Mouse (Mus musculus) liver, embryonic 18 days (tissue): ENCODE results near the gene Olfr115. TPM values are rescaled to one million over a fixed set of nuclear protein-coding genes. Genes with fewer than 3 reads are reported as not detected.

ENCODE experiments used
- polyA plus RNA-seq: library from polyadenylated mRNA; depleted of rRNA; stranded (reverse); fragments of >200 nt; gene quantifications from 2 replicates; pipeline ENCODE4 v1.2.3, GENCODE M21; 2012; rRNA removed

The Olfr115 gene
- not detected in 2 replicates for polyA plus RNA-seq

DNA sequence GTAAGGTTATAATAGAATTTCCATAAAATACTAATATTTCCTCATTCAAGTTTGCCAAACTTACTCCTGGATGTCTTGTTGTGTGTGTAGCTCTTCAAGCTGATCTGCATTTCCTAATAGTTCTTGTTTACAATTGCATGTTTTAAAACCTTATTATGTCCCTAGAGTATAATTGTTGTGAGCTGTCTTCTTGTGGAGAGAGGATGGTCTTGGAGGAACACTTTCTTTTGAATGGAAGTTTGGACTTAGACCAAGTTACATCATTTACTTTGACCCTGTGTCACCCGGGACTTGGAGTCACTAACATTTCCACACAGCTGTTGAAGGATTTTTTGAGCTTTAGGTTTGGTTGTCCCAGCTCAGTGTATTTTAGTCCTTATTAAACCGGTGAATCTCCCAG lies at the start of gene Olfr115, which contains the start of gene Olfr116:
Gene Olfr115 (minus strand): TSS at position 101 of the 400 bp plus-strand sequence.
Gene Olfr116 (minus strand): TSS at position 191 of the 400 bp plus-strand sequence.

DNA sequence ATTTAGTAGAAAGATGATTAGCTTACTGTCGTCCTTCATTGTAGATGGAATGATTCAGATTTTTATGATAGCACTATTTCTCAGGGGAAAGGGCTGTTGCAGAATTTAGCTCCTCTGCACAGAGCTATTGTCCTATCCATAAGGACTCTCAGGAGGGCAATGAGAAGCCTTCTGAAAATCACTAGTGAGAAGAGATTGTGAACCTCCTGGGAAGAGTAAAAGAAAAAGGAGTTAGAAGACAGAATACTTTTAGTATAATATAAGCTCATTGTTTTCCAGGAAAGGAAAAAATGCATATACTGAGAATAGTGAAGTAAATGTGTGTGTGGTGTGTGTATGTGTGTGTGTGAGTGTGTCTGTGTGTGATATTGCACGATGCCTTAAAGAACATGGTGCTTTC lies 39.8 kb upstream of the Olfr115 start, which contains the start of gene Olfr118:
Gene Olfr118 (plus strand): TSS at position 301 of the 400 bp plus-strand sequence.

DNA sequence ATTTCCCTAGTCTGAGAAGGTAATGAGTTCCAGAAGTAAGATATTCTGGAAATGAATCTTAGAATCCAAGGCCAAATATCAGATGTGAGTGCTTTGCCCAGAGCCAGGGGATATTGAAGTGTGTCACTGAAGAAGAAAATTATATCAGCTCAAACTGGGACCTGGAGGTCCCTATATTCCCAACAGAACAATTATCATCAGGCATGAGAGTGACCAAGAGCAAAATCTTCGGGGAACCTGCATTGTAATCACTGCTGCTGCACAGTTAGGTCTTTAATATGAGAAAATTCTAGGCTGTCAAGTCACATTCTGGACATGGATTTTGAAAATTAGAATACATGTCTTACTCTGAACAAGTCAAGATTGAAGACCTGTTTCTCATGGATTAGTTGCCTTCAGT lies 36.8 kb upstream of the Olfr115 start, which contains the start of gene Olfr117:
Gene Olfr117 (minus strand): TSS at position 101 of the 400 bp plus-strand sequence.

DNA sequence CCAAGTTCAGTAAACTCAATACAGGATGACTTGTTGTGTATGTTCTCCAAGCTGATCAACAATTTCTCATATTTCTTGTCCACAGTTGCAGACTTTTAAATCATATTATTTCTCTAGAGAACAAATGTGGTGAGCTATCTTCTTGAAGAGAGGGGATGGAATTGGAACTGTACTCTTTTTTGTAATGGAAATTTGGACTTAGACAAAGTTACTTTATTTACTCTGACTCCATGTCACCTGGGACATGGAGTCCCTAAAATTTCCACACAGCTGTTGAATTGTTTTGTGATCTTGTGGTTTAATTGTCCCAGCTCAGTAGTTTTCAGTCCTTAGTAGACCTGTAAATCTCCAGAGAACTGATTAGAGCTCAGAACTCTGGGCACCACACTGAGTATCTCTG lies 34.3 kb downstream of the Olfr115 start, which contains the start of gene Olfr114:
Gene Olfr114 (minus strand): TSS at position 101 of the 400 bp plus-strand sequence.

DNA sequence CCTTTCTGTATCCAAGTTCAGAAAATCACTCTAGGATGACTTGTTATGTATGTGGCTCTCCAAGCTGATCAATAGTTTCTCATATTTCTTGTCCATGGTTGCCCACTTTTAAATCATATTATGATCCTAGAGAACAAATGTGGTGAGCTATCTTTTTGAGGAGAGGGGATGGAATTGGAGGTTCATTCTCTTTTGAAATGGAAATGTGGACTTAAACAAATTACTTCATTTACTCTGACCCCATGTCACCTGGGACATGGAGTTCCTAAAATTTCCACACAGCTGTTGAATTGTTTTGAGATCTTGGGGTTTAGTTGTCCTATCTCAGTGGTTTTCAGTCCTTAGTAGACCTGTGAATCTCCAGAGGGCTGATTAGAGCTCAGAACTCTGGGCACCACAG lies 49.3 kb downstream of the Olfr115 start, which contains the start of gene Olfr113:
Gene Olfr113 (minus strand): TSS at position 101 of the 400 bp plus-strand sequence.

DNA sequence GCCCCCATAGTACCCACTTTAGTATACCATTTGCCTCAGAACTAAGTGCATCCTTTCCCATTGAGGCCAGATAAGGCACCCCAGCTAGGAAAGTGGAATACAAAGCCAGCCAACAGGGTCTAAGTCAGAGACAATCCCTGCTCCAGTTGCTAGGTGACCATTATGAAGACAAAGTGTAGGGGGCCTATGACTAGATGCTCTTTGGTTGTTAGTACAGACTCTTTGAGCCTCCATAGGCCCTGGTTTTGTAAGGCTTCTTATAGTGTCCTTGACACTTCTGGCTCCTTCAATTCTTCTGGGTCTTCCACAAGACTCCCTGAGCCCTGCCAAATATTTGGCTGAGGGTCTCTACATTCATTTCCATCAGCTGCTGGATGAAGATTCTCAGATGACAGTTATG lies 57.6 kb downstream of the Olfr115 start, which contains the start of gene Olfr112:
Gene Olfr112 (minus strand): TSS at position 101 of the 400 bp plus-strand sequence.

Other genes starting within 250 kb of the Olfr115 start
- gene Olfr105-ps, start 248.1 kb downstream of the Olfr115 start, polyA plus RNA-seq, result not detected in 2 replicates
- not detected in 2 replicates for gene Olfr106-ps, start 236.7 kb downstream of the Olfr115 start, polyA plus RNA-seq
- not detected in 2 replicates for gene Olfr107, start 227.9 kb downstream of the Olfr115 start, polyA plus RNA-seq
- gene Olfr108, start 181.6 kb downstream of the Olfr115 start, polyA plus RNA-seq, result not detected in 2 replicates
- not detected in 2 replicates for gene Olfr109, start 168.2 kb downstream of the Olfr115 start, polyA plus RNA-seq
- 0.06 TPM in 1 of 2 replicates, not detected in the other for gene H2-M2, start 143.6 kb downstream of the Olfr115 start, polyA plus RNA-seq
- 0.02 TPM in 1 of 2 replicates, not detected in the other for gene Olfr110, start 134.6 kb downstream of the Olfr115 start, polyA plus RNA-seq
- 0.03 and 0.04 TPM in 2 replicates for gene Olfr111, start 119.1 kb downstream of the Olfr115 start, polyA plus RNA-seq
- not detected in 2 replicates for gene Olfr112, start 57.7 kb downstream of the Olfr115 start, polyA plus RNA-seq
- not detected in 2 replicates for gene Olfr113, start 49.4 kb downstream of the Olfr115 start, polyA plus RNA-seq
- gene Olfr114, start 34.4 kb downstream of the Olfr115 start, polyA plus RNA-seq, result not detected in 2 replicates
- not detected in 2 replicates for gene Olfr116, start 90 bp upstream of the Olfr115 start, polyA plus RNA-seq
- not detected in 2 replicates for gene Olfr117, start 36.7 kb upstream of the Olfr115 start, polyA plus RNA-seq
- not detected in 2 replicates for gene Olfr118, start 39.9 kb upstream of the Olfr115 start, polyA plus RNA-seq
- gene Olfr119, start 69.5 kb upstream of the Olfr115 start, polyA plus RNA-seq, result not detected in 2 replicates
- not detected in 2 replicates for gene Olfr120, start 94.7 kb upstream of the Olfr115 start, polyA plus RNA-seq
- not detected in 2 replicates for gene Olfr121, start 121.7 kb upstream of the Olfr115 start, polyA plus RNA-seq
- not detected in 2 replicates for gene Olfr122, start 141.5 kb upstream of the Olfr115 start, polyA plus RNA-seq
- gene Olfr123, start 166.4 kb upstream of the Olfr115 start, polyA plus RNA-seq, result not detected in 2 replicates
- not detected in 2 replicates for gene Olfr124, start 172.8 kb upstream of the Olfr115 start, polyA plus RNA-seq
- gene Olfr125, start 205.8 kb upstream of the Olfr115 start, polyA plus RNA-seq, result not detected in 2 replicates
- not detected in 2 replicates for gene Olfr126, start 220.4 kb upstream of the Olfr115 start, polyA plus RNA-seq